Mouse (Mus musculus) v-Abl transformed pro-B cells (cell line): ENCODE data around the gene Fgd2.

Experiments
- in situ Hi-C, 2 experiments: fragments of 400-800 bp; cut with MboI; formaldehyde crosslinking; loops; one replicate each; pipeline ENCODE4 v1.15.1; 2025; ENCODE audit not compliant: unreplicated experiment in 2 of 2

Gene Fgd2

DNA sequence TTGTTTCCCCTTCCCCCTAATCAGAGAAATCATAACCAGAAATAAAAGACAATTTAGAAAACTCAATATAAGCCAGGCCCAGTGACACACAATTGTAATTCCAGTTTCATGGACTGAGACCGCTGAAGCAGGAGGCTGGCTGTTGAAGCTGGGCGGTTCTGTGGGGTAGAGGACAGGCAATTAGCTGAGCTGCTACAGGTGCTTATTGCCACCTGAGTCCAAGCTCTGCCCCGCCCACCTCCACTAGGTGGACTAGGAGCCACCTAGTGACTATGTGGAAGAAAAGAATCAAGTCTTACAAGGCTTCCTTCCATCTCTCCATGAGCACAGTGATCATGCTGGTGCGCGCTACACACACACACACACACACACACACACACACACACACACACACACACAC, 56.0 kb downstream of the Fgd2 start:
- in situ Hi-C loops = no loop called here

DNA sequence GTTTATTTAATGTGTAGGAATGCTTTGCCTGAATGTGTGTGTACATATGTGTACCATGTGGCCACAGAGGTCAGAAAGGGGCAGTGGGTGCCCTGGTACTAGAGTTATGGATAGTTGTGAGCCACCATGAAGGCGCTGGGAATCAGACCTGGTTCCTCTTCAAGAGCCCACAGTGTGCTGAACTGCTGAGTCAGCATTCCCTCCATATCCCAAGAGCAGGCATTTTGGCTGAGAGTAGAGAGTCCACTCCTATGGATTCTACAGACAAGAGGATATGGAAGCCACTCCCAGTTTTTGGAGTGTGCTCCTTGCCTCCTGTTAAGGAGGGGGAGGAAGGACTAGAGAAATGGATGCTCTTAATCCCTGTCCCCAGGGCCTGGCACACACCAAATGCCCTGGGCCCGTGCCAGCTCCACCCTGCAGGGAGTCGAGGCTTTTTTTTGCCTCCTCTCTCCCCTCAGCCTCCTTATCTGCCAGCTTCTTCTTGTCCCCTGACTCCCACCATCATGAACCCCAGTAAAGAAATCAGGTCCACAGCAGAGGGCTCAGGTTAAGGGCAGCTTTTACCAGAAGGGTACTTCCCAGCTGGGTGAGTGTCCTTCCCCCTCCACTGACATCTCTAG, 58.2 kb downstream of the Fgd2 start:
- in situ Hi-C loops = no loop called here

DNA sequence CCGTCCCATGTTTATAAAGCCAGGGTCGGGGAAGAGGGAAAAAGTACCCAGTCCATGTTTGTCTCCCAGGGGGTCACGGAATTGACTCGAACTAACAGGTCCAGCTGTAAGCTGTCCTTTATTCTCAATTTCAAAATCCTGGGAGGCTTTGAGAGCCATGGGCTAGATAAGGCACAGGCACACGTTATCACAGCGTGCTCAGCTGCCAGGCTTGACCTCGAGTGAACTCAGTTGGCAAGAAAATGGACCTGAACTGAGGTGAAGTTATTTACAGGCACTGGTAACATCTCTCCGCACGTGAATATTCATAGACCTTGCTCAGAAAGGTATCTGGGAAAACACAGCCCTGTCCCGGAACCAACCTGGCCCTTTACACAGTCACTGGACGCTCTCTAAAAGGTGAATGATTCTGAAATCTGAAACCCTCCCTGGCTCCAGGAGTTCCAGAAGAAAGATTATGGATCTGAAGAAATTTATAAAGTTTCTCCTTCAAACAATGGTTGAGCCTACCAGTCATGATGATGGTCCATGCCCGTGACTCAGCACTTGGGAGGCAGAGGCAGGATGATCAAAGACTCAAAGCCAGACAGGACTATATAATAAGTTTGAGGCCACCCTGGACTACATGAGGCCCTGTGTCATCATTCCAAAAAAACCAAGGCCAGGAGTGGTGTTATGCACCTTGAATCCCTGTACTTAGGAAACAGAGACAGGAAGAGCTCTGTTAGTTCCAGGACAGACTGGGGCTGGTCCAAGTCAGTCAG, 59.4 kb downstream of the Fgd2 start:
- in situ Hi-C loops = no loop called here

DNA sequence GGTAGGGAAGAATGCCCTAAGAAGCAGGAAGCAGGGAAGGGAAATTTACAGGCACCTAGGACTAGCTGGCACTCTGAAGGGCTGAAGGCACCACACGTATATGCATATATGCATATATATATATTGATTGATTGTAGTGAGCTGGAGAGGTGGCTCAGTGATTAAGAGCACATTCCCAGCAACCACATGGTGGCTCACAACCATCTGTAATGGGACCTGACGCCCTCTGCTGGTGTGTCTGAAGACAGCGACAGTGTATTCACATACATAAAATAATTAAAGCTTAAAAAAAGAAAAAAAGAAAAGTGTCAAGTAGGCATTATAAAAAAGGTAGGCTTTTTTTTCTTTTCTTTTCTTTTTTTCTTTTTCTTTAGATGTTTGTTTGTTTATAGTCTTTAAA, 60.6 kb downstream of the Fgd2 start:
- in situ Hi-C loops = no loop called here

DNA sequence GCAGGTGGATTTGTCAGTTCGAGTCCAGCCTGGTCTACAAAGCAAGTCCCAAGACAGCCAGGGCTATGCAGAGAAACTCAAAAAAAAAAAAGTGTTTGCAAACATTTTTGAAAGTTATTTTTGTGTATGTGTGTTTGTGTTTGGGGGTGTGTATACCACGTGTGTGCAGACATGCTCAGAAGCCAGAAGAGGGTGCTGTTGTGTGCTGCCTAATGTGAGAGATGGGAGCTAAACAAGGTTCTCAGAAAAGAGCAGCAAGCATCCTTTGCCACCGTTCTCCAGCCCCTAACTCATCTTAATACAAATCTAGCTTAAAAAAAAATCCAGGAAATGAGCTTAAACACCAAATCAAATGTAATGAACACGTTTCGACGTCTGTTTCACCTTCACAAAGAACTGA, 61.6 kb downstream of the Fgd2 start:
- in situ Hi-C loops = no loop called here

DNA sequence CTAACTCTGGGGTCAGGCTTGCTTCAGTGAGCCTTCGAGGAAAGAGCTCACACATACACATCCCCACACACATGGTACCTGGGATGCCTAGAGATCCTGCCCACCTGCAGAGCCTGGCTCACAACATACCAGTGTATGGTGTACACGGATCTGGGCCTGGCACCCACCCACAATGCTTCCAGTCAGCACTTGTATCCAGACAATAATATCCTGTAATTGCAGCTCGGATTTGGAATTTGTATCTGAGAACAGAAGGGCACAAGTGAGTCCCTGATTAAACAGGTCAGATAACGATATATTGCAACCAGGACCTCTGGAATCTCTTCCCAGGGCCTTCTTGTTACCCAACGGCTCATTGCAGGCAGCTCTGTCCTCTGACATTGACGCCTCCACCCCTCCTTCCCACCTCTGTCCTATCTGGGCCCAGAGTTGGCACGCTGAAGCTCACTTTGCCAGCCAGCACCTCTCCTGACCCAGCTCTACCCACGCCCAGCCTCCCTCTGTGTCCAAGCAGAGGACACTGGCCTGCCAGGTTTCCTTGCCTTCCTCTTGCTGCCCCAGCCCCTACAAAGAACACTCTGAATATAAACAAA, 62.3 kb downstream of the Fgd2 start:
- in situ Hi-C loops = no loop called here

DNA sequence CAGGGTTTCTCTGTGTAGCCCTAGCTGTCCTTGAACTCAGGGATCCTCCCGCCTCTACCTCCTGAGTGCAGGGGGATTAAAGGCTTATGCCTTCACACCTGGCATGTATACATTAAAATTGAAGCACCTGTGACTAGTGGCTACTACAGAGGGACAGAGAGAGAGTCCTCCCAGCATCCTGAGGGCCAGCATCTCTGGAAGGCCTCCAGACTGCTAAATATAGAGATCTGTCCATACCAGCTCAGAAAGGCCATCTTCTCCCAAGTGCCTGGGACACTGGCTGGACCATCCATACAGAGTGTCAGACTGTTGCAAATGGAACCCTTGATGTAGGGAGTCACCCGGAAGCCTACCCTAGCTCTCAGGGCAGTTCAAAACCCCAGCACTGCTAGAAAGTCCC, 63.3 kb downstream of the Fgd2 start:
- in situ Hi-C loops = no loop called here

DNA sequence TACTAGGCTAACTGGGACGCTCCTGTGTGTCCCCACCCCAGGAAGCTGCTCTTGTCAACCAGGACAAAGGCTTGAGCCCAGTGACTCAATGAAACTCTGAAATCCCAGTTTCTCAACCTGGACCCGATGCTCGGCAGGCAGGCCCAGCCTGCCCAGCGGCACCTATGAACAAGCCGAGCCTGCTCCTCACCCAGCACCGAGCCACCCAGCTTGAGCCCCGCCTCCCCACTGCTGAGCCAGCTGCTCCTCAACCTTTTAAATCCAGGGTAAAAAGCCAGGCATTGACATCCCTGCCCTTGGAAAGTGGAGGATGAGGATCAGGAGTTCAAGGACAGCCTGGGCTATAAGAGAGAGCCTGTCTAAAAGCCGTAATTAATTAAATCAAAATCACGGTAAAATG, 64.6 kb downstream of the Fgd2 start:
- in situ Hi-C loops = no loop called here

DNA sequence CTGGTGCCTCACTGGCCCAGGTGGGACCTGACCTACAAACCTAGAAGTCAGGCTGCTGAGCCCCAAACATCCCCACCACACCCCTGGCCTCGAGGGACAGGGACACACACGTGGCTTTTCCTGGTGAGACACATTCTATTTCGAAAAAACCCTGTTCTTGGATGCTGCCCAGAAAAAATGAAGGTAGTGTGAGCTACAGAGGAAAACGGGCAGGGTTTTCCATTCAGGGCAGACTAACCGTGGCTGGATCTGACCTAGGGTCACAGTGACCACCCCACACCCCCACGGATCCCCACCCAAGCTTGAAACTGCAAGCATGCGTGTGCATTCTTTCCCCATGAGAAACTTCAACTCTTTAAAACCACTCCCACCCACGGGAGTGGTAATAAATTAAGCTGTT, 67.5 kb downstream of the Fgd2 start:
- in situ Hi-C loops = no loop called here

DNA sequence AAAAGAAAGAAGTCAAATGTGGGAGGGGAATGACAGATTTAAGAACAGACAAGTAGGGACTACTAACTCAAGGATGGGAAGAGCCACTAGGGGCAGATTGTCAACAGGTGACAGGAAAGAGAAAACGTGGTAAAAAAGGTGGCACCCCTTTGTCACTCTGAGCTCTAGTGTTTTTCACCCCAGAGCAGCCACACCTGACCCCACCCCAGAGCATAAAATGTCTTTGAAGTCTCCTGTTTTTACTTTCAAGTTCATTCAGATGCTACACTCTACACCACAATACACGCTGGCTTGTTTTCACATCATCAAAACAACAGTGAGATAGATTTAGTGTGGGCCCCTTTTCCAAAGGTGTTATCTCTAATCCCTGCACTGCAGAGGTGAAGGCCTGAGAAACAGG, 68.1 kb downstream of the Fgd2 start:
- in situ Hi-C loops = no loop called here
